Mouse (Mus musculus): ENCODE results near the gene Pde4c. TPM values are rescaled to one million over a fixed set of nuclear protein-coding genes. Genes with fewer than 3 reads are reported as not detected.
A peak's percentile ranks its signal among the peaks of the same experiment; 100 is the strongest.

Gene Pde4c
- polyA plus RNA-seq, 1 experiment from 2014 or later = 0.08 TPM

DNA sequence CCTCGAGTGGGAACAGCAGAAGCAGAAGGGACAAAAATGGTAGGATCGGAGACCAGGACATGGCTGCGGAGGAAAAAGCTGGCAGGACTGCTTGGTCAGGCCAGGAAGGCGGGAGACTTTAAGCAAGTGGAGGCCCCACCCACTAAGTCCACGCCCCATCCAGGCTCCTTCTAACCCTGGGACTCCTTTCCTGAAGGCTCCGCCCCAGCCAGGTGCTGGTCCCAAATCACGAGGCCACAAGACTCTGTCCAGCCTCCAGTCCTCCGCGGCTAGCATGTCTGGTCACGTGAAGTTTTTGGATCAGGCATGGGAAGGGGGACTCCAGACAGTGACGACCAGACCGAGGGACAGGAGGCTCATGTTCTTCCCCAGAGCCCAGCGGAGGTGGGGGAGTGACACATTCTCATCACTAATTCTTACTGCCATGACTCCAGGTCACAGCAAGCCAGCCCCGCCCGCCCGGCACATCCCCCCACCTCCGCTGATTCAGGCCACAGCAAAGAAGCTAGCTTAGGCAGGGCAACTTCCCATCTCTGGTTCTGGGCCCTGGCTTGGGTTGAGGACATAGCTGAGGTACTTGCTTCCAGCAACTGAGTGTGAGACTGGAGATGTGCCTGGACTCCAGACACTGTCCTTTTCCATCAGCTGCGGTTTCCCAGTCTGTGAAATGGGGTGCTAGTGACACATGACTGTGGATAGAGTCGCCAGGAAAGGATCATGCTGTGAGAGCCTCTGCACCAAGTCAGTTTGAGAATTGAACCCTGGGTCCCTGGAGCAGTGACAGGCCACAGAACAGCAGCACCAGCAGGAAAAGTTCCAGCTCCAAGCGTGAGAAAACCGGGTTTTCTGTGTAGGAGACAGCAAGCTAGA, 43.3 kb downstream of the Pde4c start:
- Histone ChIP-seq H3K4me2 (ENCODE audit: low read depth, severe bottlenecking) (peak overlapping the region; percentile 88), H3K4me3 (ENCODE audit: low read depth, low read length) (peak overlapping the region; percentile 34), H3K9me3 (ENCODE audit: control insufficient read depth, low read length) (no peaks in the 10 kb centered on the region), H3K4me1 (ENCODE audit: control insufficient read depth, insufficient read depth, low read length) (peaks cover 18% of the 10 kb centered on the region), H3K27me3 (ENCODE audit: control insufficient read depth, insufficient read depth, low read length) (no peaks in the 10 kb centered on the region), H3K27ac (replicated peaks; ENCODE audit: low read depth, low read length) (0 out of 2 replicates have a peak overlapping the region, but pooled peaks have one; percentile 36), H3K9ac (ENCODE audit: low read length) (peak overlapping the region; percentile 59), H3K36me3 (ENCODE audit: control insufficient read depth, insufficient read depth, low read length) (peaks cover 19% of the 10 kb centered on the region)
- WGBS = 8% methylated on average over 21 of the region's 21 CpGs
- ATAC-seq (ENCODE audit: insufficient number of reproducible peaks, low FRiP score, low TSS enrichment, low read depth) = peak; percentile 62
- DNase-seq (ENCODE audit: low spot score) = peak; percentile 80

DNA sequence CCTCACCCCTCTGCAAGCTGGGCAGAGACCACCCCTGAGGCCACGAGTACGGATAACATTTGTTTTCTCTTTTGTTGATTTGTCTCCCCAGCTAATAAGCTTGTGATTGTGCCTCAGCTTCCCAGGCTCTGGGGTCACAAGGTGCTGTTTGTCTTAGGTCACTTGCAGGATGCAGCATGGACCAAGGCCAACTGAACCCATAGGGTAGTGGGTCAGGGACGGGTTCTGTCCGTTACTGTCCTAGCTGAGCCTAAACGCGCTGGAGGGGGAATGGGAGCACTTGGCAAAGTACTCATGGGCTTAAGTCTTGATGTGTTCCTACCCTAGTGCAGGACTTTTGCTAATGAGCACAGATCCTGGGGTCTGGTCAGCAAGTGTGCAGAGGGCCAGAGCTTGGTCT, 44.0 kb downstream of the Pde4c start:
- no peak overlapping the region for H3K27ac ChIP-seq (replicated peaks; ENCODE audit: low read depth, low read length)
- no peak overlapping the region for H3K4me3 ChIP-seq (ENCODE audit: low read depth, low read length)
- no peak overlapping the region for H3K9ac ChIP-seq (ENCODE audit: low read length)
- no peaks in the 10 kb centered on the region for H3K27me3 ChIP-seq (ENCODE audit: control insufficient read depth, insufficient read depth, low read length)
- H3K9me3 ChIP-seq (ENCODE audit: control insufficient read depth, low read length) = no peaks in the 10 kb centered on the region
- WGBS = 81% methylated on average over 6 of the region's 6 CpGs
- no peak overlapping the region for H3K4me2 ChIP-seq (ENCODE audit: low read depth, severe bottlenecking)
- DNase-seq (ENCODE audit: low spot score) = no peak
- ATAC-seq (ENCODE audit: insufficient number of reproducible peaks, low FRiP score, low TSS enrichment, low read depth) = no peak
- H3K4me1 ChIP-seq (ENCODE audit: control insufficient read depth, insufficient read depth, low read length) = peaks cover 18% of the 10 kb centered on the region
- H3K36me3 ChIP-seq (ENCODE audit: control insufficient read depth, insufficient read depth, low read length) = peaks cover 24% of the 10 kb centered on the region

DNA sequence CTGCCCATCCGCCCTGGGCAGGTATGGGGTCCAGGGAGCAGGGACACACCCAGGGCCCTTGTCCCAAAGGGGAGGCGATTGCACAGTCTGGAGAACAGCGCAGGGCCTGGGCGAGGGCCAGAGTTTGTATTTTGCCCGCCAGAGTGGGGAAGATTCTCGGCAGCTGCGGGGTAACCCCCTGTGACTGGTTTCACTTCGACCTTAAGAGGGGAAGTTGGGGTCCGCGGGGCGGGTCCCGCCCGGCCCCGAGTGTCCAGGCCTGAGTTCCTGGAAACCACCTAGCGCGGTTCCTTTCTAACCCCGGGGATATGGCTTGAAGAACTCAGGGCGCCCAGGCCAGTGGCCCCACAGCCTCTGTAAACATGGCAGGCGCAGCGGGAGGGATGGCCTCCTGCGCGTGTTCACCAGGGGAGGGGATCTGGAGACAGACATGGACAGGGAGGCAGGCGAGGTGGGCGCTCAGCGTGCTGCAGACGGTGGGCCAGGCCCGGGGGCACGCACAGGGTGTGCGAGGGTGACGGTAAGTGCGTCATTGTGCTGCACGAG, 44.8 kb downstream of the Pde4c start:
- 94% methylated on average over 32 of the region's 32 CpGs for WGBS
- Histone ChIP-seq H3K4me1 (ENCODE audit: control insufficient read depth, insufficient read depth, low read length) (peaks cover 18% of the 10 kb centered on the region), H3K4me2 (ENCODE audit: low read depth, severe bottlenecking) (no peak overlapping the region), H3K9ac (ENCODE audit: low read length) (no peak overlapping the region), H3K27ac (replicated peaks; ENCODE audit: low read depth, low read length) (no peak overlapping the region), H3K36me3 (ENCODE audit: control insufficient read depth, insufficient read depth, low read length) (peaks cover 24% of the 10 kb centered on the region), H3K4me3 (ENCODE audit: low read depth, low read length) (no peak overlapping the region), H3K9me3 (ENCODE audit: control insufficient read depth, low read length) (no peaks in the 10 kb centered on the region), H3K27me3 (ENCODE audit: control insufficient read depth, insufficient read depth, low read length) (no peaks in the 10 kb centered on the region)
- DNase-seq (ENCODE audit: low spot score) (no peak), ATAC-seq (ENCODE audit: insufficient number of reproducible peaks, low FRiP score, low TSS enrichment, low read depth) (no peak)

DNA sequence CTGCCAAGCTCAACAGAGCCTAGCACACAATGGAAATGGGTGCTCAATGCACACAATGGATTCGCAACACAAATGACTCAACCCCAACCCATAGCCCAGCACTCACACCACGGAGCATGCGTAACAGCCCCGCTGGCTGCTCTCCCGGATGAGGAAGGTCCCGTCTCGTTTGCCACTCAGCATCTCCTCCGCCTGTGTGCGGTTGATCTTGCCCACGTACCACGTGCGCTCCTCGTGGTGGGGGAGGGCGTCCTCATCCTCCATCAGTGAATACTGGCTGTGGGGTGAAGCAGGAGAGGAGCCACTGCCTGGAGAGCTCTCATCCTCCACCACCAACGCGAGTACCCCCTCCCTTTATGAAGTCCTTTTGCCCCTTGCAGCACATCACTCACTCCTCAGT, 45.4 kb downstream of the Pde4c start:
- H3K4me2 ChIP-seq (ENCODE audit: low read depth, severe bottlenecking) = no peak overlapping the region
- ATAC-seq (ENCODE audit: insufficient number of reproducible peaks, low FRiP score, low TSS enrichment, low read depth) (no peak), DNase-seq (ENCODE audit: low spot score) (no peak)
- H3K36me3 ChIP-seq (ENCODE audit: control insufficient read depth, insufficient read depth, low read length) = peaks cover 24% of the 10 kb centered on the region
- no peak overlapping the region for H3K9ac ChIP-seq (ENCODE audit: low read length)
- H3K9me3 ChIP-seq (ENCODE audit: control insufficient read depth, low read length) = no peaks in the 10 kb centered on the region
- peaks cover 18% of the 10 kb centered on the region for H3K4me1 ChIP-seq (ENCODE audit: control insufficient read depth, insufficient read depth, low read length)
- WGBS = 89% methylated on average over 16 of the region's 16 CpGs
- no peak overlapping the region for H3K4me3 ChIP-seq (ENCODE audit: low read depth, low read length)
- H3K27ac ChIP-seq (replicated peaks; ENCODE audit: low read depth, low read length) = no peak overlapping the region
- no peaks in the 10 kb centered on the region for H3K27me3 ChIP-seq (ENCODE audit: control insufficient read depth, insufficient read depth, low read length)

DNA sequence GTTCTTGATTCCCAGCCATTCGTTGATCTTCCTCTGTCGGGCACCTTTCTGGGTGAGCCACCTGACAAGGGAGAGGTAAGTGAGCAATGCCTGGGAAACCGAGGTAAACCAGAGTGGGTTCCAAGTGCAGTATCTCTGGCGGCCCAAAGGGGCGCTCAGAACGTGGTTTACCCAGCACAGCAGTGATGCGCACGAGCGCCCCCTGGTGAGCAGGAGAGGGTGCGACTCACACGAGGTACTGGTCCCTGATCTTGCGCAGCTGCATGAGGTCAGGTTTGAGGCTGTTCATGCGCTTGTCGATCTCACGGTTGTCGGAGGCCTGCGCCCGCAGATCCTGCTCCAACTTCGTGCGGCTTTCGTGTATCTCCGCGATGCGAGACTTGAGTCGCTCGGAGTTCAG, 45.8 kb downstream of the Pde4c start:
- DNase-seq (ENCODE audit: low spot score) (peak; percentile 99), ATAC-seq (ENCODE audit: insufficient number of reproducible peaks, low FRiP score, low TSS enrichment, low read depth) (peak; percentile 34; the same call in 1 of the 2 replicates)
- Histone ChIP-seq H3K4me3 (ENCODE audit: low read depth, low read length) (no peak overlapping the region), H3K36me3 (ENCODE audit: control insufficient read depth, insufficient read depth, low read length) (peaks cover 24% of the 10 kb centered on the region), H3K27ac (replicated peaks; ENCODE audit: low read depth, low read length) (no peak overlapping the region), H3K4me2 (ENCODE audit: low read depth, severe bottlenecking) (no peak overlapping the region), H3K4me1 (ENCODE audit: control insufficient read depth, insufficient read depth, low read length) (peaks cover 18% of the 10 kb centered on the region), H3K9ac (ENCODE audit: low read length) (no peak overlapping the region), H3K27me3 (ENCODE audit: control insufficient read depth, insufficient read depth, low read length) (no peaks in the 10 kb centered on the region), H3K9me3 (ENCODE audit: control insufficient read depth, low read length) (no peaks in the 10 kb centered on the region)
- 6% methylated on average over 26 of the region's 26 CpGs for WGBS

DNA sequence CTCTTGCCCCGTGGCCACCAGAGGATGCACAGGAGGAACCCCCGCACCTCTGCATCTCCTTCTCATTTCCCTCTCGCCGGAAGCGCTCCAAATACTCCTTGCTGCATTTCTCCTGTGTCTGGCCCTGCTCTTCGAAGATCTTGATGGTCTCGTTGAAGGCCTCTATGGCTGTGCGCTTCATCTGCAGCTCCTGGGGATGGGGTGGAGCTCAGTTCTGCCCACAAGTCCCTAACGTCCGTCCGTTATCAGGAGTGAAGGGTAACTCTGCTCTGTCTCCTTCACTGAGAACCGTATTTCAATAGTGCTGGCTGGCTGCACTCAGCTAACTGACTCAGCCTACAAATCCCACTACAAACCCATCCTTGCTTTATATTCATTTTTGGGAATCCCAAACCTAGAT, 46.3 kb downstream of the Pde4c start:
- DNase-seq (ENCODE audit: low spot score) (no peak), ATAC-seq (ENCODE audit: insufficient number of reproducible peaks, low FRiP score, low TSS enrichment, low read depth) (no peak)
- H3K27me3 ChIP-seq (ENCODE audit: control insufficient read depth, insufficient read depth, low read length) = no peaks in the 10 kb centered on the region
- no peak overlapping the region for H3K9ac ChIP-seq (ENCODE audit: low read length)
- no peak overlapping the region for H3K4me2 ChIP-seq (ENCODE audit: low read depth, severe bottlenecking)
- no peaks in the 10 kb centered on the region for H3K9me3 ChIP-seq (ENCODE audit: control insufficient read depth, low read length)
- H3K4me3 ChIP-seq (ENCODE audit: low read depth, low read length) = no peak overlapping the region
- peaks cover 24% of the 10 kb centered on the region for H3K36me3 ChIP-seq (ENCODE audit: control insufficient read depth, insufficient read depth, low read length)
- H3K27ac ChIP-seq (replicated peaks; ENCODE audit: low read depth, low read length) = no peak overlapping the region
- peaks cover 18% of the 10 kb centered on the region for H3K4me1 ChIP-seq (ENCODE audit: control insufficient read depth, insufficient read depth, low read length)
- 75% methylated on average over 12 of the region's 12 CpGs for WGBS

DNA sequence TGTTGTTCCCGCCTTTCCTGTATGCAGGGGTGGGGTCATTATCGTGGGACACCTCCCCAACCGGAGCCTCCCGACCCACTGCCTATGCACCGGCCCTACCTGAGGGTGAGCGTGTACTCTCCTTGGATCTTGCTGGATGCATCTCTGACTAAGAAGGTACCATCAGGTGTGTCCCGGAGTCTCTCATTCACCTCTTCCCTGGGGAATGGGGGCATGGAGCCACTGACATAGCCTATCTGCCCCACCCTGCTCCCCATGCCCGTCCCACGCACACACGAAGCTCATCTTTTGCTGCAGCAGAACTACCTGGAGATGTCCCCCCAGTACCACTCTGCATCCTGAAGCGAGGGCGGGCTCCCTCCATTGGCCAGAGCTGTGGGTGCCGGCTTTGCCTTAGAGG, 47.2 kb downstream of the Pde4c start:
- no peak overlapping the region for H3K27ac ChIP-seq (replicated peaks; ENCODE audit: low read depth, low read length)
- H3K4me2 ChIP-seq (ENCODE audit: low read depth, severe bottlenecking) = no peak overlapping the region
- ATAC-seq (ENCODE audit: insufficient number of reproducible peaks, low FRiP score, low TSS enrichment, low read depth) = no peak
- H3K9me3 ChIP-seq (ENCODE audit: control insufficient read depth, low read length) = no peaks in the 10 kb centered on the region
- H3K9ac ChIP-seq (ENCODE audit: low read length) = no peak overlapping the region
- no peaks in the 10 kb centered on the region for H3K27me3 ChIP-seq (ENCODE audit: control insufficient read depth, insufficient read depth, low read length)
- H3K4me1 ChIP-seq (ENCODE audit: control insufficient read depth, insufficient read depth, low read length) = peaks cover 20% of the 10 kb centered on the region
- DNase-seq (ENCODE audit: low spot score) = no peak
- no peak overlapping the region for H3K4me3 ChIP-seq (ENCODE audit: low read depth, low read length)
- H3K36me3 ChIP-seq (ENCODE audit: control insufficient read depth, insufficient read depth, low read length) = peaks cover 24% of the 10 kb centered on the region
- 96% methylated on average over 13 of the region's 13 CpGs for WGBS

DNA sequence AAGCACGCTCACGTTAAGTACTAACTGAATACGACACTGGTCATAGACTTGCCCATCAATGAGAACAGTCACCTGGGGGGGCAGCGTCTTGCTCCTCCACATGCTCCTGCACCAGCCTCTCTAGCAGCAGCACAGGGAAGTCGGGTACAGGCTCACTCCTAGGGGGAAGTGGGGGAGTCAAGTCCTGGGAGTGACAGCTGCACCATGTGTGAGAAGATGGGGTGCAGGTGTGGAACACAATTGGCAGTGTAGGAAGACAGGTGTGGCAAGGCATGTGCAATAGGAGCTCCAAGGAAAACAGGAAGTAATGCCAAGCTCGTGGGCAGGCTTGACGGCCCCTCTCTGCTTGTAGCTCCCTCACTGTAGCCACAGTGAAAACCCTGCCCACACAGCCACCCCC, 47.7 kb downstream of the Pde4c start:
- H3K4me2 ChIP-seq (ENCODE audit: low read depth, severe bottlenecking) = no peak overlapping the region
- DNase-seq (ENCODE audit: low spot score) (no peak), ATAC-seq (ENCODE audit: insufficient number of reproducible peaks, low FRiP score, low TSS enrichment, low read depth) (no peak)
- no peak overlapping the region for H3K4me3 ChIP-seq (ENCODE audit: low read depth, low read length)
- no peak overlapping the region for H3K27ac ChIP-seq (replicated peaks; ENCODE audit: low read depth, low read length)
- H3K9ac ChIP-seq (ENCODE audit: low read length) = no peak overlapping the region
- 89% methylated on average over 7 of the region's 7 CpGs for whole genome bisulfite sequencing
- no peaks in the 10 kb centered on the region for H3K27me3 ChIP-seq (ENCODE audit: control insufficient read depth, insufficient read depth, low read length)
- peaks cover 24% of the 10 kb centered on the region for H3K36me3 ChIP-seq (ENCODE audit: control insufficient read depth, insufficient read depth, low read length)
- H3K9me3 ChIP-seq (ENCODE audit: control insufficient read depth, low read length) = no peaks in the 10 kb centered on the region
- H3K4me1 ChIP-seq (ENCODE audit: control insufficient read depth, insufficient read depth, low read length) = peaks cover 21% of the 10 kb centered on the region
